Mouse (Mus musculus) left cerebral cortex, postnatal 36 days (tissue): ENCODE data around the gene Prkacb. TPM values are rescaled to one million over a fixed set of nuclear protein-coding genes. Genes with fewer than 3 reads are reported as not detected.

Experiments
- DNase-seq, 2 experiments: peaks; one replicate each; pipeline ENCODE4 v3.0.0; 2021 to 2022; ENCODE audit warnings: low spot score in 2 of 2, mixed read lengths in 1 of 2
- intact Hi-C: fragments of 180-260 bp; cut with DNase I; formaldehyde crosslinking; loops from one replicate; pipeline ENCODE4 v1.15.1; 2025
- total RNA-seq, 2 experiments: library from RNA; stranded (reverse); gene quantifications; 2 replicates each; pipeline ENCODE4 v1.2.3; 2021

The Prkacb gene
- total RNA-seq, 2 experiments from 2014 or later: 428 to 477 TPM

DNA sequence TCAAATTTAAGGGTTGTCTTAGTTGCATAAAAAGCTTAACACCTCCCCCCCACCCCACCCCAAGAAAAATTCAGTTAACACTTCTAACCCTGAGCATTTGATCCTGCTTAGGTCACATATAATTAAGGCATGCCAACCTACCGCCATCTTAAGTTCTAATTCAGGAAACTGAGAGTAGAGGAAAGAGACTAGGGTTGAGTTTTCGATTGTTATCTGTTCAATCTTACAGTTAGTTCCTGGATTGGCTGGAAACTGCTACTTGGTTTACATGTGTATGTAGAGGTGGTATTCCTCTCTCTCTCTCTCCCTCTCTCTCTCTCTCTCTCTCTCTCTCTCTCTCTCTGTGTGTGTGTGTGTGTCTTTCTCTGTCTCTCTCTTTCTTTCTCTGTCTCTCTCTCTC, 129.7 kb downstream of the Prkacb start:
- intact Hi-C loops: loop anchor here (5.0 kb wide), 1 partner anchor 116 kb away; no protein-coding TSS in a partner anchor

DNA sequence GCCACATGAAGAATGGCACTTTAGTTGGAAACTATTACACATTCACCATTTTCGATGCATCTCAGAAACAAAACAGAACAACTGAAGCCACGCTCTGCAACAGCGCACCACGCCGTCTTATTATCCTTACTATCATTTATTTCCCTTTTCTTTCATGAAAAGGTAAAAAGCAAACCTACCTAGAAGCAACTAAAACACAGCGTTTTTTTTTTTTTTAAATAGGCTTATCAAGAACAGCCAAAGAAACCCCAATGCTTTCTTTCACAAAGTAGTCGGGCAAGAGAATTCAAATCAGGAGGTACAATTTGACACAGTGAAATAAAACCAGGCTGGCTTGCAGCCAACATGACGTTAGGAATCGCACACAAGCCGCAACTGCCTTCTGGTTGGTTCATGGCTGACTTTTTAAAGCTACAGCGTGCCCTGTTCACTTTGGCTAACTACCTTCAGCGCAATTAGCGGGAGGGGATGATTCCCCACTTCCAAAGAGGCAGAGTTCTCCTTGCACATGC, 130.6 kb downstream of the Prkacb start:
- peak; percentile 48 to 60 for DNase-seq
- intact Hi-C loops: loop anchor here (5.0 kb wide), 1 partner anchor 115 kb away; no protein-coding TSS in a partner anchor

More for the DNA sequence above, 129.7 kb downstream of the Prkacb start:
- DNase-seq: no peak

DNA sequence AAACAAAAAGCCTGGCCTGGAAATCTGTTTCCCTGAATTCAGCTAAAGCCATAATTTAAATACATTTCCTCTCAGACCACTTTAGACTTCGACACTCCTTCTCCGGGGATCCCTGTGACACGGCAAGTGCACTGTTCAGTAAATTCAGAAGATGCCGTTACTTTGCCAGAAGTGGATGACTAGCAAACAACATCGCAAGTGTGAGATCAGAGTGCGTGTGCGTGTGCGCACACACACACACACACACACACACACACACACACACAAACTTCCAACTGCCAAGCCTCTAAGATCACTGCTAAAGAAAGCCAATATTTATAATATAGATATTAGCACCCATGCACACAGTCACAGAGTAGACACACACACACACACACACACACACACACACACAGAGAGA, 131.1 kb downstream of the Prkacb start:
- no peak for DNase-seq
- intact Hi-C loops: loop anchor here (5.0 kb wide), 1 partner anchor 114 kb away; no protein-coding TSS in a partner anchor

DNA sequence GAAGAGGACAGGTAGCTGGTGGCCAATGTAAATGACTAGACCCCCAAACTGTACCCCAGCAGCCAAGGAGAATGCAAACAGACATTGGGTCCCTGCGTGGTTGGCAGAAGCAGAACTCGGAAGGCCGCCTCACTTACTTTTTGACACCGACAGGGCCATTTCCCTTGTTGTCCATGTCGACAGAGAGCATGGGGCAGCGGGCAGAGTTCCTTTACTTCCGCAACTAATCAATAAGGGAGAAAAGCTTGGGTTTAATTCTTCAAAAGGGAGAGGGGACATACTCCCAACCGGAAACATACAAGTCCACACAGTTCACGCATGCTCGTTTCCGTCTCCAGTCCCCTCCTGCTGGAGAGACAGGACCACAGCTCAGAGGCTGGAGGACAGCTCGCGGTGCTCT, 132.2 kb downstream of the Prkacb start:
- intact Hi-C loops: loop anchor here (5.0 kb wide), 1 partner anchor 113 kb away; no protein-coding TSS in a partner anchor
- DNase-seq: no peak

DNA sequence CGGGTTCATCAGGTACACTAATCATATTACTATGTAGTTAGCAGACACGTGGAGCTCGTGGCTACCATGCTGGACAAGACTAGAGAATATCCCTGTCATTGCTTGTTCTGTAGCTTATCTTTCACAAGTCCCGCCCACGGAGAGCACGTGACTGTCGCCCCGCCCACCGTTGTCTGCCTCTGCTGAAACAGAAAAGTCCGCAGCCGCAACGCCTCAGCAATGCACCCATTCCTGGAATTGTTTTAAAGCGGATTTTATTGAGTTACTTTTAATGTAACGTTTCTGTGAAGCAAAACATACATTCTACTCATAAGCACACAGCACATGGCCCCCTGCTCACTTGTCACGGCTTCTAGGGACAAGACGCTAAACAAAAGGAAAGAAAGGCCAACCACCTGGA, 133.1 kb downstream of the Prkacb start:
- intact Hi-C loops: loop anchor here (5.0 kb wide), 1 partner anchor 112 kb away; no protein-coding TSS in a partner anchor
- no peak for DNase-seq

Other genes starting within 250 kb of the Prkacb start
- under 1 TPM; 0.36 to 0.52 TPM for gene Uox, start 242.6 kb downstream of the Prkacb start, total RNA-seq
- gene Dnase2b, start 197.4 kb downstream of the Prkacb start, total RNA-seq: not detected
- gene 4930503B20Rik, start 161.7 kb downstream of the Prkacb start, total RNA-seq: not detected
- under 1 TPM; 0.20 to 0.95 TPM for gene Samd13, start 127.4 kb downstream of the Prkacb start, total RNA-seq
- 100 to 1,000 TPM; 182 to 189 TPM for gene Ttll7, start 39.4 kb upstream of the Prkacb start, total RNA-seq